Mouse (Mus musculus): ENCODE measurements around the gene Wdtc1. TPM values are rescaled to one million over a fixed set of nuclear protein-coding genes. Genes with fewer than 3 reads are reported as not detected.
A peak's percentile ranks its signal among the peaks of the same experiment; 100 is the strongest.

The Wdtc1 gene
- polyA plus RNA-seq, 1 experiment from 2014 or later, result 19.3 TPM

- no peaks in the 10 kb centered on the region for H3K27me3 ChIP-seq (replicated peaks; ENCODE audit: control insufficient read depth, insufficient read depth, low read length)
- ATAC-seq, result no peak
- H3K36me3 ChIP-seq (ENCODE audit: control insufficient read depth, insufficient read depth), result no peaks in the 10 kb centered on the region
- peaks cover 15% of the 10 kb centered on the region for H3K4me1 ChIP-seq (replicated peaks; ENCODE audit: control insufficient read depth, insufficient read depth, low read length)
- 31% methylated on average over 5 of the region's 5 CpGs for WGBS
- no peak overlapping the region for H3K4me3 ChIP-seq (replicated peaks; ENCODE audit: low read length)
- no peak overlapping the region for H3K9ac ChIP-seq (replicated peaks; ENCODE audit: low read depth, low read length)
- no peaks in the 10 kb centered on the region for H3K9me3 ChIP-seq (ENCODE audit: control insufficient read depth, low read length)
- no peak overlapping the region for H3K27ac ChIP-seq (ENCODE audit: low read length)
- H3K4me2 ChIP-seq (ENCODE audit: low read length), result no peak overlapping the region
These were observed 25.7 kb upstream of the Wdtc1 start for GRCm38 (mm10) chr4:133379046-133379347.

GRCm38 (mm10) chr4:133378236-133379045 is 25.2 kb upstream of the Wdtc1 start:
- H3K9me3 ChIP-seq (ENCODE audit: control insufficient read depth, low read length), result no peaks in the 10 kb centered on the region
- peaks cover 21% of the 10 kb centered on the region for H3K4me1 ChIP-seq (replicated peaks; ENCODE audit: control insufficient read depth, insufficient read depth, low read length)
- ATAC-seq, result no peak
- no peak overlapping the region for H3K27ac ChIP-seq (ENCODE audit: low read length)
- WGBS, result 9% methylated on average over 13 of the region's 13 CpGs
- H3K36me3 ChIP-seq (ENCODE audit: control insufficient read depth, insufficient read depth), result no peaks in the 10 kb centered on the region
- no peak overlapping the region for H3K4me3 ChIP-seq (replicated peaks; ENCODE audit: low read length)
- peak overlapping the region; percentile 17; the same call in 1 of the 2 replicates for H3K9ac ChIP-seq (replicated peaks; ENCODE audit: low read depth, low read length)
- no peaks in the 10 kb centered on the region for H3K27me3 ChIP-seq (replicated peaks; ENCODE audit: control insufficient read depth, insufficient read depth, low read length)
- H3K4me2 ChIP-seq (ENCODE audit: low read length), result no peak overlapping the region

- ATAC-seq, result no peak
- Histone ChIP-seq H3K4me3 (replicated peaks; ENCODE audit: low read length) (no peak overlapping the region), H3K9ac (replicated peaks; ENCODE audit: low read depth, low read length) (no peak overlapping the region), H3K4me2 (ENCODE audit: low read length) (no peak overlapping the region), H3K27ac (ENCODE audit: low read length) (no peak overlapping the region), H3K27me3 (replicated peaks; ENCODE audit: control insufficient read depth, insufficient read depth, low read length) (no peaks in the 10 kb centered on the region), H3K4me1 (replicated peaks; ENCODE audit: control insufficient read depth, insufficient read depth, low read length) (peaks cover 45% of the 10 kb centered on the region), H3K9me3 (ENCODE audit: control insufficient read depth, low read length) (no peaks in the 10 kb centered on the region), H3K36me3 (ENCODE audit: control insufficient read depth, insufficient read depth) (no peaks in the 10 kb centered on the region)
- 45% methylated on average over 10 of the region's 10 CpGs for WGBS
These were observed 22.7 kb upstream of the Wdtc1 start for GRCm38 (mm10) chr4:133375812-133376577.

- no peaks in the 10 kb centered on the region for H3K36me3 ChIP-seq (ENCODE audit: control insufficient read depth, insufficient read depth)
- no peaks in the 10 kb centered on the region for H3K9me3 ChIP-seq (ENCODE audit: control insufficient read depth, low read length)
- H3K9ac ChIP-seq (replicated peaks; ENCODE audit: low read depth, low read length), result no peak overlapping the region
- no peak for ATAC-seq
- peaks cover 56% of the 10 kb centered on the region for H3K4me1 ChIP-seq (replicated peaks; ENCODE audit: control insufficient read depth, insufficient read depth, low read length)
- 80% methylated on average over 4 of the region's 4 CpGs for WGBS
- no peak overlapping the region for H3K4me2 ChIP-seq (ENCODE audit: low read length)
- H3K27me3 ChIP-seq (replicated peaks; ENCODE audit: control insufficient read depth, insufficient read depth, low read length), result no peaks in the 10 kb centered on the region
- H3K4me3 ChIP-seq (replicated peaks; ENCODE audit: low read length), result no peak overlapping the region
- no peak overlapping the region for H3K27ac ChIP-seq (ENCODE audit: low read length)
These were observed 20.7 kb upstream of the Wdtc1 start for GRCm38 (mm10) chr4:133374011-133374410.

GRCm38 (mm10) chr4:133372278-133372665 is 19.0 kb upstream of the Wdtc1 start:
- peaks cover 43% of the 10 kb centered on the region for H3K4me1 ChIP-seq (replicated peaks; ENCODE audit: control insufficient read depth, insufficient read depth, low read length)
- H3K27ac ChIP-seq (ENCODE audit: low read length), result no peak overlapping the region
- no peaks in the 10 kb centered on the region for H3K27me3 ChIP-seq (replicated peaks; ENCODE audit: control insufficient read depth, insufficient read depth, low read length)
- H3K36me3 ChIP-seq (ENCODE audit: control insufficient read depth, insufficient read depth), result no peaks in the 10 kb centered on the region
- no peak for ATAC-seq
- no peak overlapping the region; the same call in 1 of the 2 replicates for H3K4me3 ChIP-seq (replicated peaks; ENCODE audit: low read length)
- peak overlapping the region; percentile 89 for H3K4me2 ChIP-seq (ENCODE audit: low read length)
- H3K9me3 ChIP-seq (ENCODE audit: control insufficient read depth, low read length), result no peaks in the 10 kb centered on the region
- H3K9ac ChIP-seq (replicated peaks; ENCODE audit: low read depth, low read length), result peak overlapping the region; percentile 51; the same call in 1 of the 2 replicates
- 78% methylated on average over 6 of the region's 6 CpGs for WGBS

- Histone ChIP-seq H3K4me1 (replicated peaks; ENCODE audit: control insufficient read depth, insufficient read depth, low read length) (peaks cover 43% of the 10 kb centered on the region), H3K4me3 (replicated peaks; ENCODE audit: low read length) (peak overlapping the region; percentile 14; the same call in 1 of the 2 replicates), H3K9ac (replicated peaks; ENCODE audit: low read depth, low read length) (peak overlapping the region; percentile 51), H3K27ac (ENCODE audit: low read length) (no peak overlapping the region), H3K27me3 (replicated peaks; ENCODE audit: control insufficient read depth, insufficient read depth, low read length) (no peaks in the 10 kb centered on the region), H3K36me3 (ENCODE audit: control insufficient read depth, insufficient read depth) (no peaks in the 10 kb centered on the region), H3K4me2 (ENCODE audit: low read length) (peak overlapping the region; percentile 89), H3K9me3 (ENCODE audit: control insufficient read depth, low read length) (no peaks in the 10 kb centered on the region)
- WGBS, result 86% methylated on average over 7 of the region's 7 CpGs
- ATAC-seq, result no peak
These were observed 18.5 kb upstream of the Wdtc1 start for GRCm38 (mm10) chr4:133371621-133372277.

- Histone ChIP-seq H3K4me2 (ENCODE audit: low read length) (peak overlapping the region; percentile 89), H3K4me3 (replicated peaks; ENCODE audit: low read length) (peak overlapping the region; percentile 90), H3K36me3 (ENCODE audit: control insufficient read depth, insufficient read depth) (no peaks in the 10 kb centered on the region), H3K9me3 (ENCODE audit: control insufficient read depth, low read length) (no peaks in the 10 kb centered on the region), H3K9ac (replicated peaks; ENCODE audit: low read depth, low read length) (peak overlapping the region; percentile 96), H3K27me3 (replicated peaks; ENCODE audit: control insufficient read depth, insufficient read depth, low read length) (no peaks in the 10 kb centered on the region), H3K4me1 (replicated peaks; ENCODE audit: control insufficient read depth, insufficient read depth, low read length) (peaks cover 43% of the 10 kb centered on the region), H3K27ac (ENCODE audit: low read length) (no peak overlapping the region; the same call in 1 of the 2 replicates)
- WGBS, result 67% methylated on average over 22 of the region's 22 CpGs
- ATAC-seq, result no peak
These were observed 17.3 kb upstream of the Wdtc1 start for GRCm38 (mm10) chr4:133370298-133371274.

- Histone ChIP-seq H3K4me3 (replicated peaks; ENCODE audit: low read length) (peak within 1 kb of the TSS; percentile 90), H3K36me3 (ENCODE audit: control insufficient read depth, insufficient read depth) (no peaks in the 10 kb centered on the region), H3K27ac (ENCODE audit: low read length) (peak within 1 kb of the TSS; percentile 80), H3K27me3 (replicated peaks; ENCODE audit: control insufficient read depth, insufficient read depth, low read length) (no peaks in the 10 kb centered on the region), H3K9me3 (ENCODE audit: control insufficient read depth, low read length) (no peaks in the 10 kb centered on the region), H3K9ac (replicated peaks; ENCODE audit: low read depth, low read length) (peak within 1 kb of the TSS; percentile 96), H3K4me1 (replicated peaks; ENCODE audit: control insufficient read depth, insufficient read depth, low read length) (peaks cover 43% of the 10 kb centered on the region), H3K4me2 (ENCODE audit: low read length) (peak within 1 kb of the TSS; percentile 89)
- under 1% methylated on average over 40 of the region's 40 CpGs for WGBS
- ATAC-seq, result peak; percentile 99
These were observed 16.4 kb upstream of the Wdtc1 start, which contains the start of gene Slc9a1 for GRCm38 (mm10) chr4:133369553-133370297. Slc9a1 (plus strand) TSS chr4:133369706.
